Mouse (Mus musculus) CH12.LX (cell line): Measurements from ENCODE around the gene Hes5. TPM values are rescaled to one million over a fixed set of nuclear protein-coding genes. Genes with fewer than 3 reads are reported as not detected.

Experiments used
- DNase-seq: peaks from one replicate; pipeline ENCODE4 v3.0.0-alpha.2; 2013; ENCODE audit errors: extremely low read depth
- H3K27ac ChIP-seq: 2 replicates; pipeline ENCODE4 v1.5.1; 2012; ENCODE audit warnings: low read depth, mild to moderate bottlenecking, control low read depth, moderate library complexity; ENCODE audit not compliant: insufficient read depth
- H3K27me3 ChIP-seq: replicated peaks from 2 replicates; pipeline ENCODE3; 2012; ENCODE audit warnings: inconsistent platforms
- H3K36me3 ChIP-seq, 2 experiments: replicated peaks in 1 of 2; 2 replicates each; pipeline versions ENCODE3 to v1.6.1; 2012; ENCODE audit warnings: inconsistent platforms in 1 of 2, low read length in 1 of 2, mild to moderate bottlenecking in 1 of 2, mixed read lengths in 1 of 2, moderate library complexity in 1 of 2; ENCODE audit not compliant: control insufficient read depth in 1 of 2, insufficient read depth in 1 of 2
- H3K4me1 ChIP-seq, 2 experiments: 2 replicates each; pipeline ENCODE4 v1.6.1; 2012; ENCODE audit warnings: inconsistent platforms in 1 of 2, moderate library complexity in 1 of 2; ENCODE audit not compliant: insufficient read depth in 2 of 2, control insufficient read depth in 1 of 2
- H3K4me2 ChIP-seq: 2 replicates; pipeline ENCODE4 v1.6.1; 2012; ENCODE audit warnings: low read depth, mild to moderate bottlenecking, control low read depth; ENCODE audit not compliant: poor library complexity, insufficient read depth, severe bottlenecking
- H3K4me3 ChIP-seq, 3 experiments: fragments of 150-350 bp in 1 of 3; sonication (generic) in 1 of 3; replicated peaks in 1 of 3; 2 replicates each; pipeline versions ENCODE3 to v1.5.1; 2011 to 2012; ENCODE audit warnings: low read depth in 2 of 3, low read length in 2 of 3, mild to moderate bottlenecking in 2 of 3, moderate library complexity in 2 of 3, control low read depth in 1 of 3, improper control_type of control experiment in 1 of 3, inconsistent platforms in 1 of 3, mixed read lengths in 1 of 3; ENCODE audit not compliant: poor library complexity in 1 of 3
- H3K79me2 ChIP-seq: replicated peaks from 2 replicates; pipeline ENCODE4 v1.6.1; 2012; ENCODE audit warnings: mild to moderate bottlenecking, moderate library complexity; ENCODE audit not compliant: control insufficient read depth, poor library complexity, insufficient read depth, severe bottlenecking; ENCODE audit errors: extremely low read depth
- H3K9ac ChIP-seq: 2 replicates; pipeline ENCODE4 v1.6.1; 2012; ENCODE audit warnings: low read depth, mild to moderate bottlenecking, control low read depth, moderate library complexity; ENCODE audit not compliant: insufficient read depth
- H3K9me3 ChIP-seq: replicated peaks from 2 replicates; pipeline ENCODE3; 2012; ENCODE audit warnings: low read length, inconsistent platforms, mixed read lengths
- BHLHE40 ChIP-seq: IDR thresholded peaks from 2 replicates; pipeline ENCODE4 v1.6.1; 2011; ENCODE audit warnings: mild to moderate bottlenecking, low read depth, low read length, improper control_type of control experiment
- CTCF ChIP-seq, 2 experiments: IDR thresholded peaks in 1 of 2; conservative IDR thresholded peaks in 1 of 2; 2 replicates each; pipeline ENCODE4 v1.5.1; 2011 to 2012; ENCODE audit warnings: low read depth in 2 of 2, low read length in 2 of 2, improper control_type of control experiment in 1 of 2, inconsistent platforms in 1 of 2, mild to moderate bottlenecking in 1 of 2, moderate library complexity in 1 of 2
- E2F4 ChIP-seq: IDR thresholded peaks from 2 replicates; pipeline ENCODE4 v1.6.1; 2011; ENCODE audit warnings: low read depth, low read length, improper control_type of control experiment; ENCODE audit not compliant: insufficient replicate concordance
- GABPA ChIP-seq: IDR thresholded peaks from 2 replicates; pipeline ENCODE4 v1.6.1; 2012; ENCODE audit warnings: low read depth, low read length, improper control_type of control experiment, inconsistent platforms; ENCODE audit not compliant: insufficient replicate concordance
- HCFC1 ChIP-seq: IDR thresholded peaks from 2 replicates; pipeline ENCODE4 v1.6.1; 2012; ENCODE audit warnings: low read depth, mild to moderate bottlenecking, inconsistent platforms, low read length, improper control_type of control experiment
- IRF4 ChIP-seq: IDR thresholded peaks from 2 replicates; pipeline ENCODE4 v1.6.1; 2014; ENCODE audit warnings: low read depth, mild to moderate bottlenecking, inconsistent platforms, low read length, improper control_type of control experiment
- MAX ChIP-seq: IDR thresholded peaks from 2 replicates; pipeline ENCODE4 v1.6.1; 2011; ENCODE audit warnings: low read length, improper control_type of control experiment
- MAZ ChIP-seq: IDR thresholded peaks from 2 replicates; pipeline ENCODE4 v1.6.1; 2012; ENCODE audit warnings: low read depth, mild to moderate bottlenecking, inconsistent platforms, low read length, improper control_type of control experiment, moderate library complexity
- MXI1 ChIP-seq: IDR thresholded peaks from 2 replicates; pipeline ENCODE4 v1.6.1; 2011; ENCODE audit warnings: mild to moderate bottlenecking, low read depth, low read length, improper control_type of control experiment
- MYC ChIP-seq: IDR thresholded peaks from 2 replicates; pipeline ENCODE4 v1.6.1; 2011; ENCODE audit warnings: low read depth, mild to moderate bottlenecking, improper control_type of control experiment, low read length
- NELFE ChIP-seq: IDR thresholded peaks from 2 replicates; pipeline ENCODE4 v1.6.1; 2011; ENCODE audit warnings: low read depth, low read length, improper control_type of control experiment
- NRF1 ChIP-seq: IDR thresholded peaks from 2 replicates; pipeline ENCODE4 v1.6.1; 2014; ENCODE audit warnings: low read depth, mild to moderate bottlenecking, inconsistent platforms, low read length, improper control_type of control experiment, moderate library complexity
- RAD21 ChIP-seq: IDR thresholded peaks from 2 replicates; pipeline ENCODE4 v1.6.1; 2011; ENCODE audit warnings: low read depth, mild to moderate bottlenecking, low read length, improper control_type of control experiment, moderate library complexity
- SIN3A ChIP-seq: IDR thresholded peaks from 2 replicates; pipeline ENCODE4 v1.6.1; 2012; ENCODE audit warnings: low read length, improper control_type of control experiment, inconsistent platforms
- SMC3 ChIP-seq: IDR thresholded peaks from 2 replicates; pipeline ENCODE4 v1.6.1; 2011; ENCODE audit warnings: low read depth, low read length, improper control_type of control experiment
- UBTF ChIP-seq: IDR thresholded peaks from 2 replicates; pipeline ENCODE4 v1.6.1; 2012; ENCODE audit warnings: low read depth, mild to moderate bottlenecking, inconsistent platforms, low read length, improper control_type of control experiment, moderate library complexity
- USF1 ChIP-seq: IDR thresholded peaks from 2 replicates; pipeline ENCODE4 v1.6.1; 2014; ENCODE audit warnings: low read depth, mild to moderate bottlenecking, inconsistent platforms, low read length, improper control_type of control experiment
- USF2 ChIP-seq: conservative IDR thresholded peaks from 2 replicates; pipeline ENCODE4 v1.6.1; 2011; ENCODE audit warnings: low read depth, low read length, improper control_type of control experiment
- ZC3H11A ChIP-seq: IDR thresholded peaks from 2 replicates; pipeline ENCODE4 v1.6.1; 2012; ENCODE audit warnings: low read depth, mild to moderate bottlenecking, inconsistent platforms, low read length, improper control_type of control experiment
- ZKSCAN1 ChIP-seq: IDR thresholded peaks from 2 replicates; pipeline ENCODE4 v1.6.1; 2012; ENCODE audit warnings: low read depth, inconsistent platforms, low read length, improper control_type of control experiment, borderline replicate concordance
- dilution Hi-C: fragments of 300-500 bp; cut with MboI; formaldehyde crosslinking; loops from 2 replicates; pipeline ENCODE4 v1.14.3; 2020; ENCODE audit warnings: low sequenced_read_pairs; ENCODE audit not compliant: extremely low pct_unique_long_range_greater_than_20kb, extremely low pct_ligation_motif_present
- in situ Hi-C: fragments of 300-500 bp; cut with MboI; formaldehyde crosslinking; loops from 3 replicates; pipeline ENCODE4 v1.14.3; 2019; ENCODE audit warnings: low sequenced_read_pairs, low pct_ligation_motif_present, low pct_unique_long_range_greater_than_20kb, mixed read lengths
- polyA plus RNA-seq: library from polyadenylated mRNA; unstranded; fragments of >175 nt; gene quantifications from 2 replicates; pipeline ENCODE4 v1.2.1, GENCODE M21; 2012; ENCODE audit warnings: low read depth; ENCODE audit not compliant: insufficient read length
- total RNA-seq, 2 experiments: library from RNA; depleted of rRNA; stranded (reverse); fragments of 300-350 nt in 1 of 2; fragments of >200 nt in 1 of 2; gene quantifications; 2 replicates each; pipeline ENCODE4 v1.2.3; 2012 to 2014

Gene Hes5
- total and polyA plus RNA-seq, 3 experiments = 1.7 to 6.8 (median 2.1) TPM

DNA sequence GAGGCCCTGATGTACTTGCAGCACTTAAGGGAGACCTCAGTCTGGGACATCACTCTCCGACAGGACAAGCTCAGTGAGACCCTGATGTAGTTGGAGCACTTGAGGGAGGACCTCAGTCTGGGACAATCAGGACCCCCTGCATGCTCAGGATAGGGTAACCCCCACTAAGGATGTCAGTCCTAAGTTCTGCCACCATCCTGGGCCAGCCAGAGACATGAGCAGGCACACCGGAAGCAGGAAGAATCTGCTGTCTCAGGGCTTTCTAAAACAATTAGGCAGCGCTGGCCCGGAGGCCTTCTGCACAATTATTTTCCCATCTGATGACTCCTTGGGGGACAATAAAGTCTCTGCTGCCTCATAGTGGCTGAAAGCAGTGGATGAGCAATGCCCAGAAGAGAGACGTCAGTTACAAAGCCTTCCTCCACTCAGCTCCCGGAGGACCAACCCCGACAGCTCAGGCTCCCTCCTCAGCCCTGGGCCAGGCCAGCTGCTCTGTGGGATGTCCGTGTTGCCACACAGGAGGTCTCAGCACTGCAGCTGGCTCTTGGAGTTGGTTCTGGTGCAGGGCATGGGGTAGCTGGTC, 35.9 kb downstream of the Hes5 start:
- TF ChIP-seq IRF4 (no peak), NRF1 (no peak), CTCF (conservative IDR thresholded peaks at IDR 0.05 in 1 of 2, IDR thresholded peaks at IDR 0.05 in 1 of 2; ENCODE audit: low read depth in 2 of 2, low read length in 2 of 2) (peak in 1 of 2 experiments; percentile 47; a peak in 2 of 4 replicates), MYC (no peak), RAD21 (peak; percentile 23), UBTF (no peak), MAZ (no peak), USF1 (no peak), SMC3 (0 out of 2 replicates have a peak, but pooled peaks have one; percentile 10), MXI1 (no peak), NELFE (no peak), BHLHE40 (no peak)
- no peak for DNase-seq
- dilution Hi-C loops = no loop called here
- in situ Hi-C loops = no loop called here
- H3K9ac ChIP-seq = no peak overlapping the region
- H3K4me2 ChIP-seq = no peak overlapping the region
- H3K27ac ChIP-seq = no peak overlapping the region
- H3K4me1 ChIP-seq = peaks cover 9 to 13% of the 10 kb centered on the region in 2 experiments
- H3K79me2 ChIP-seq = no peaks in the 10 kb centered on the region
- H3K9me3 ChIP-seq = no peaks in the 10 kb centered on the region
- no peak overlapping the region for H3K4me3 ChIP-seq
- H3K27me3 ChIP-seq = peaks cover 91% of the 10 kb centered on the region
- H3K36me3 ChIP-seq = no peaks in the 10 kb centered on the region

DNA sequence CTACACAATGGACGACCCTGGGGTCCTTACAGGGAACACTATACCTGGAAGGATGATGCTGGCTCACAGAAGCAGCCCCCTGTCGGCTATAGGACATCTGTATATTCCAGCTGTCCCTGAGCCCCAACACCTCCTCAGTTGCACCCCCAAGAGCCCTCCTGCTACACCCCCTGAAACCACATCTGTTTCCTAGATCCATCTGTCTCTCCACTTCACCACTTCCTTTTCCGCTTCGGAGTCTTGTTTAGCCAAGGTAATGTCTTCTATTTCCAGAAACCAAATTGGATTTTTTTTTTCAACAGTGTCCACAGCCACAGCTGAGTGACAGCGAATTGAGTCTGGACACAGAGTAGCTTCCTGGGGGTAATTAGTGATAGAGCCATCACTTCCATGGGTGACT, 38.7 kb downstream of the Hes5 start:
- Histone ChIP-seq H3K4me2 (no peak overlapping the region), H3K79me2 (no peaks in the 10 kb centered on the region), H3K27me3 (peaks cover 91% of the 10 kb centered on the region), H3K36me3 (no peaks in the 10 kb centered on the region), H3K9me3 (no peaks in the 10 kb centered on the region), H3K4me3 (no peak overlapping the region), H3K4me1 (peaks cover 9 to 13% of the 10 kb centered on the region in 2 experiments), H3K27ac (no peak overlapping the region), H3K9ac (no peak overlapping the region)
- dilution Hi-C loops = no loop called here
- in situ Hi-C loops = no loop called here
- DNase-seq = no peak
- no peak for TF ChIP-seq HCFC1
- TF ChIP-seq SIN3A = no peak

DNA sequence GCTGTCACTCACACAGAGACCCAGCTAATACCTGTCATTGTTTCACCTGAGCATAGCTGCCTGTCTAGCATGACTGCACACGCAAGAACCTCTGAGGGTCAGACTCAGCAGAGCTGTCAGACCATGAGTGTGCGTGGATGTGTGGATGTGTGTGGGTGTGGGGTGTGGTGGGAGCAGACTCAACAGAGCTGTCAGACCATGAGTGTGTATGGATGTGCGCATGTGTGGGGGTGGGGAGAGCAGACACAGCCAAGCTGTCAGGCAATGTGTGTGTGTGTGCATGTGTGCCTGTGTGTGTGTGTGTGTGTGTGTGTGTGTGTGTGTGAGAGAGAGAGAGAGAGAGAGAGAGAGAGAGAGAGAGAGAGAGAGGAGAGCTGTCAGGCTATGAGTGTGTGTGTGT, 44.6 kb downstream of the Hes5 start:
- no peak for TF ChIP-seq SIN3A
- TF ChIP-seq ZKSCAN1 = no peak
- no peak for TF ChIP-seq USF1
- TF ChIP-seq GABPA = no peak
- TF ChIP-seq USF2 = no peak
- TF ChIP-seq ZC3H11A = no peak
- no peak for TF ChIP-seq MAX
- TF ChIP-seq E2F4 = no peak
- TF ChIP-seq MAZ = no peak
- no peak for TF ChIP-seq NELFE
- no peak for TF ChIP-seq IRF4
- TF ChIP-seq CTCF (conservative IDR thresholded peaks at IDR 0.05 in 1 of 2, IDR thresholded peaks at IDR 0.05 in 1 of 2; ENCODE audit: low read depth in 2 of 2, low read length in 2 of 2) = no peak
- TF ChIP-seq, all 38 proteins: peak for 0
- peaks cover 94% of the 10 kb centered on the region for H3K27me3 ChIP-seq
- dilution Hi-C loops = no loop called here

More for the DNA sequence above, 44.6 kb downstream of the Hes5 start:
- Histone ChIP-seq H3K36me3 (no peaks in the 10 kb centered on the region), H3K27ac (no peak overlapping the region), H3K4me3 (no peak overlapping the region), H3K9me3 (no peaks in the 10 kb centered on the region), H3K79me2 (no peaks in the 10 kb centered on the region), H3K4me2 (no peak overlapping the region), H3K9ac (no peak overlapping the region), H3K4me1 (no peaks in the 10 kb centered on the region)
- DNase-seq = no peak
- in situ Hi-C loops = no loop called here
